Mouse (Mus musculus): ENCODE results near the gene Chp1. TPM values are rescaled to one million over a fixed set of nuclear protein-coding genes. Genes with fewer than 3 reads are reported as not detected.
"Not testable (repeated sequence)": the region's sequence is repeated elsewhere in the genome, so short reads cannot be mapped to it uniquely, and the experiment has no call there.

Gene Chp1
- polyA plus RNA-seq, 1 experiment from 2014 or later: 92.4 TPM

GRCm38 (mm10) chr2:119584282-119584681 is 36.8 kb downstream of the Chp1 start:
- H3K9me3 ChIP-seq (replicated peaks; ENCODE audit: control insufficient read depth, low read length): no peaks in the 10 kb centered on the region
- 0 out of 2 replicates have a peak, but pooled peaks cover 2% of the 10 kb centered on the region for H3K36me3 ChIP-seq (ENCODE audit: control insufficient read depth, insufficient read depth, low read length)
- no peak overlapping the region for H3K4me3 ChIP-seq (replicated peaks; ENCODE audit: low read length)
- no peak for ATAC-seq (ENCODE audit: insufficient read depth, low FRiP score)
- H3K4me1 ChIP-seq (ENCODE audit: control insufficient read depth, insufficient read depth, low read length): no peaks in the 10 kb centered on the region
- H3K9ac ChIP-seq (ENCODE audit: low read length): no peak overlapping the region
- 79% methylated on average over 8 of the region's 8 CpGs for WGBS
- H3K27ac ChIP-seq (ENCODE audit: low read length): no peak overlapping the region
- H3K27me3 ChIP-seq (ENCODE audit: control insufficient read depth, insufficient read depth, low read length): no peaks in the 10 kb centered on the region
- H3K4me2 ChIP-seq (ENCODE audit: low read depth, low read length): no peak overlapping the region

DNA sequence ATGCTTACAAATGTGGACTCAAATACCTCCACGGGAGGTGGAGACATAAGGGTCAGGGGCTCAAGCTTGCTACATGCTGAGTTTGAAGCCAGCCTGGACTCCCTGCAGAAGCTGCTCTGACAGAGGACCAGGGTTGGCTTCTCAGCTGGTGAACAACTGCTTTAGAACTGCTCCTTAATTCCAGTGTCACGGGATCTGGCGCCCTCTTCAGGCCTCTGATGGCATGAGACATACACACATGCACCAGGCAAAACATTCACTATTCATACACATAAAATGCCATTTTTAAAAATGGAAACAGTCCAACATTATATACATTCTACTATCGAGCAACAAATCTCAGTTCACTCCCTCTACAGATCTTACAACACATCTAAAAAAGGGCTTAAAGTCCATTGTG is 39.9 kb downstream of the Chp1 start:
- no peak overlapping the region for H3K4me3 ChIP-seq (replicated peaks; ENCODE audit: low read length)
- no peak overlapping the region for H3K27ac ChIP-seq (ENCODE audit: low read length)
- WGBS: 20% methylated on average over 4 of the region's 4 CpGs
- H3K4me2 ChIP-seq (ENCODE audit: low read depth, low read length): no peak overlapping the region
- no peaks in the 10 kb centered on the region for H3K36me3 ChIP-seq (ENCODE audit: control insufficient read depth, insufficient read depth, low read length)
- H3K9ac ChIP-seq (ENCODE audit: low read length): no peak overlapping the region
- no peak for ATAC-seq (ENCODE audit: insufficient read depth, low FRiP score)
- H3K9me3 ChIP-seq (replicated peaks; ENCODE audit: control insufficient read depth, low read length): no peaks in the 10 kb centered on the region
- H3K27me3 ChIP-seq (ENCODE audit: control insufficient read depth, insufficient read depth, low read length): no peaks in the 10 kb centered on the region
- no peaks in the 10 kb centered on the region for H3K4me1 ChIP-seq (ENCODE audit: control insufficient read depth, insufficient read depth, low read length)

GRCm38 (mm10) chr2:119591247-119591646 is 43.8 kb downstream of the Chp1 start:
- H3K4me3 ChIP-seq (replicated peaks; ENCODE audit: low read length): no peak overlapping the region

DNA sequence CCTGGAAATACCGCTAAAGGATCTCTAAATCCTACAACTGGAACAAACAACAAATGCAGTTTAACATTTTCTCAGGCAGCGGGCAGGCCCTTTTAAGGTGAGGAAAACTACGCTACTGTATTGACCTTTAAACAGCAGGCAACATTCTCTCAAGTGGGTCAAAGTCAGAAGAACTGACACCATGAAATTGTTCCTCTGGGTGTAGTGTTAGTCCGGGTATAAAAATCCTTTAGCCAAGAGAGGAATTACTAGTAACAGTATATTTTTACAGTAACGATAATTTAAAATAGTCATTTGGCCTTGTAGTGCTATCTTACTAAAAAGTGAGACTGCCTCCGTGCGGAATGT is 46.2 kb downstream of the Chp1 start:
- Histone ChIP-seq H3K4me2 (ENCODE audit: low read depth, low read length) (peak overlapping the region; percentile 51), H3K27ac (ENCODE audit: low read length) (peak overlapping the region; percentile 77), H3K9ac (ENCODE audit: low read length) (peak overlapping the region; percentile 48), H3K9me3 (replicated peaks; ENCODE audit: control insufficient read depth, low read length) (no peaks in the 10 kb centered on the region), H3K4me3 (replicated peaks; ENCODE audit: low read length) (peak overlapping the region; percentile 93), H3K4me1 (ENCODE audit: control insufficient read depth, insufficient read depth, low read length) (peaks cover 14% of the 10 kb centered on the region; the same call in 1 of the 2 replicates), H3K36me3 (ENCODE audit: control insufficient read depth, insufficient read depth, low read length) (0 out of 2 replicates have a peak, but pooled peaks cover 5% of the 10 kb centered on the region), H3K27me3 (ENCODE audit: control insufficient read depth, insufficient read depth, low read length) (no peaks in the 10 kb centered on the region)
- peak; percentile 11; the same call in 1 of the 2 replicates for ATAC-seq (ENCODE audit: insufficient read depth, low FRiP score)
- WGBS: 6% methylated on average over 7 of the region's 7 CpGs

More at GRCm38 (mm10) chr2:119591247-119591646, 43.8 kb downstream of the Chp1 start:
- Histone ChIP-seq H3K27ac (ENCODE audit: low read length) (no peak overlapping the region), H3K36me3 (ENCODE audit: control insufficient read depth, insufficient read depth, low read length) (no peaks in the 10 kb centered on the region), H3K4me2 (ENCODE audit: low read depth, low read length) (no peak overlapping the region), H3K4me1 (ENCODE audit: control insufficient read depth, insufficient read depth, low read length) (peaks cover 14% of the 10 kb centered on the region; the same call in 1 of the 2 replicates), H3K27me3 (ENCODE audit: control insufficient read depth, insufficient read depth, low read length) (no peaks in the 10 kb centered on the region), H3K9me3 (replicated peaks; ENCODE audit: control insufficient read depth, low read length) (no peaks in the 10 kb centered on the region), H3K9ac (ENCODE audit: low read length) (no peak overlapping the region)
- no peak for ATAC-seq (ENCODE audit: insufficient read depth, low FRiP score)
- 88% methylated on average over 3 of the region's 3 CpGs for WGBS

GRCm38 (mm10) chr2:119594113-119594981 is 46.9 kb downstream of the Chp1 start:
- under 1% methylated on average over 61 of the region's 61 CpGs for WGBS
- Histone ChIP-seq H3K4me1 (ENCODE audit: control insufficient read depth, insufficient read depth, low read length) (peaks cover 14% of the 10 kb centered on the region; the same call in 1 of the 2 replicates), H3K4me3 (replicated peaks; ENCODE audit: low read length) (peak overlapping the region; percentile 93), H3K9ac (ENCODE audit: low read length) (peak overlapping the region; percentile 99), H3K4me2 (ENCODE audit: low read depth, low read length) (peak overlapping the region; percentile 70), H3K36me3 (ENCODE audit: control insufficient read depth, insufficient read depth, low read length) (0 out of 2 replicates have a peak, but pooled peaks cover 5% of the 10 kb centered on the region), H3K27ac (ENCODE audit: low read length) (peak overlapping the region; percentile 95), H3K27me3 (ENCODE audit: control insufficient read depth, insufficient read depth, low read length) (no peaks in the 10 kb centered on the region), H3K9me3 (replicated peaks; ENCODE audit: control insufficient read depth, low read length) (no peaks in the 10 kb centered on the region)
- ATAC-seq (ENCODE audit: insufficient read depth, low FRiP score): peak; percentile 97

DNA sequence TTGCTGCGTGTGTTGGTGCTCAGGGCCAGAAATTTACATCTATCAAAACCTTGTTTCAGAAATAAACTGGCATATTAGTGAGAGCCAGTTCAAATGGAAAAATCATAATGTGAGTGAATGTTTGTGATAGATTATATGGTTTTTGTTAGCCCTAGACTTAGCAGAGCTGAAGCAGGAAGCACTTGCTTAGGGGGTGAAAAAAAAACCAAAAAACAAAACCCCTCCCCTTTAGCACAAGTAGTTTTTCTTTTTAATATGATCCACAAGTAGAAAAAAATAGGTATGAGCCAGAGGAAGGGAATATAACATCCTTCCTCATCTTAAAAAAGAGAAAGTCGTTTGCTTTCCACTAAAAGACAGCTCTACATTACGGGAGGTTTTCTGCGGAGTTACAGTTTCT is 47.8 kb downstream of the Chp1 start:
- Histone ChIP-seq H3K9me3 (replicated peaks; ENCODE audit: control insufficient read depth, low read length) (no peaks in the 10 kb centered on the region), H3K4me3 (replicated peaks; ENCODE audit: low read length) (peak overlapping the region; percentile 93), H3K9ac (ENCODE audit: low read length) (peak overlapping the region; percentile 99), H3K36me3 (ENCODE audit: control insufficient read depth, insufficient read depth, low read length) (peaks cover 8% of the 10 kb centered on the region; the same call in 1 of the 2 replicates), H3K27me3 (ENCODE audit: control insufficient read depth, insufficient read depth, low read length) (no peaks in the 10 kb centered on the region), H3K4me1 (ENCODE audit: control insufficient read depth, insufficient read depth, low read length) (peaks cover 16% of the 10 kb centered on the region; the same call in 1 of the 2 replicates), H3K4me2 (ENCODE audit: low read depth, low read length) (peak overlapping the region; percentile 70), H3K27ac (ENCODE audit: low read length) (peak overlapping the region; percentile 95; the same call in 1 of the 2 replicates)
- WGBS: 26% methylated on average over 4 of the region's 4 CpGs
- ATAC-seq (ENCODE audit: insufficient read depth, low FRiP score): no peak

DNA sequence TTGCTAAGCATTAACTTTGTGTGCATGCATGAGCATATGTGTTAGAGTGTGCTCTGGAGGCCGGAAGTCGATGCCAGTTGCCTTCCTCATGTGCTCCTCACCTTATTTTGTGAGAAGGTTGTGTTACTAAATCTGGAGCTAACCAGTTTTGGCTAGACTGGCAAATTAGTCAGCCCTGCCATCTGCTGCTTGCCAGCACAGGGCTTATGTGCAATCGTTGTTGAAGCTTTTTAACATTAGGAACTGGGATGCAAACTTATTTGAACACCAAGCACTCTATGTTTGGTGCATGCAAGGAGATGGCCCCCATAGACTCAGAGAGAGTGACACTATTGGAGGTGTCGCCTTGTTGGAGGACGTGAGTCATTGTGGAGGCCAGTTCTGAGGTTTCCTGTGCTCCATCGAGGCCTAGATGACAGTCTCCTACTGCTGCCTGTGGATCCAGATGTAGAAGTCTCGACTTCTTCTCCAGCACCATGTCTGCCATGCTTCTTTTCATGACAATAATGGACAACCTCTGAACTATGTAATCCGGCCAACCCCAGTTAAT is 49.4 kb downstream of the Chp1 start:
- Histone ChIP-seq H3K27ac (ENCODE audit: low read length) (no peak overlapping the region), H3K9me3 (replicated peaks; ENCODE audit: control insufficient read depth, low read length) (no peaks in the 10 kb centered on the region), H3K27me3 (ENCODE audit: control insufficient read depth, insufficient read depth, low read length) (no peaks in the 10 kb centered on the region), H3K4me3 (replicated peaks; ENCODE audit: low read length) (no peak overlapping the region), H3K36me3 (ENCODE audit: control insufficient read depth, insufficient read depth, low read length) (peaks cover 9% of the 10 kb centered on the region; the same call in 1 of the 2 replicates), H3K4me1 (ENCODE audit: control insufficient read depth, insufficient read depth, low read length) (peaks cover 17% of the 10 kb centered on the region; the same call in 1 of the 2 replicates), H3K9ac (ENCODE audit: low read length) (no peak overlapping the region), H3K4me2 (ENCODE audit: low read depth, low read length) (no peak overlapping the region)
- ATAC-seq (ENCODE audit: insufficient read depth, low FRiP score): no peak
- 84% methylated on average over 8 of the region's 8 CpGs for WGBS

GRCm38 (mm10) chr2:119601027-119601426 is 53.5 kb downstream of the Chp1 start:
- Histone ChIP-seq H3K27me3 (ENCODE audit: control insufficient read depth, insufficient read depth, low read length) (no peaks in the 10 kb centered on the region), H3K36me3 (ENCODE audit: control insufficient read depth, insufficient read depth, low read length) (peaks cover 9% of the 10 kb centered on the region; the same call in 1 of the 2 replicates), H3K9ac (ENCODE audit: low read length) (no peak overlapping the region), H3K27ac (ENCODE audit: low read length) (no peak overlapping the region), H3K4me1 (ENCODE audit: control insufficient read depth, insufficient read depth, low read length) (peaks cover 8% of the 10 kb centered on the region), H3K4me2 (ENCODE audit: low read depth, low read length) (no peak overlapping the region), H3K9me3 (replicated peaks; ENCODE audit: control insufficient read depth, low read length) (no peaks in the 10 kb centered on the region), H3K4me3 (replicated peaks; ENCODE audit: low read length) (no peak overlapping the region)
- no peak for ATAC-seq (ENCODE audit: insufficient read depth, low FRiP score)
- WGBS: 76% methylated on average over 4 of the region's 4 CpGs

GRCm38 (mm10) chr2:119601575-119601974 is 54.1 kb downstream of the Chp1 start:
- H3K27me3 ChIP-seq (ENCODE audit: control insufficient read depth, insufficient read depth, low read length); H3K9ac ChIP-seq (ENCODE audit: low read length); H3K27ac ChIP-seq (ENCODE audit: low read length); H3K4me3 ChIP-seq (replicated peaks; ENCODE audit: low read length); H3K4me2 ChIP-seq (ENCODE audit: low read depth, low read length); ATAC-seq (ENCODE audit: insufficient read depth, low FRiP score); H3K9me3 ChIP-seq (replicated peaks; ENCODE audit: control insufficient read depth, low read length); H3K4me1 ChIP-seq (ENCODE audit: control insufficient read depth, insufficient read depth, low read length): not testable (repeated sequence)
- peaks cover 13% of the 10 kb centered on the region; the same call in 1 of the 2 replicates for H3K36me3 ChIP-seq (ENCODE audit: control insufficient read depth, insufficient read depth, low read length)
- 61% methylated on average over 3 of the region's 3 CpGs for WGBS
